Mouse (Mus musculus) embryonic facial prominence, embryonic 13.5 days (tissue): ENCODE data around the gene Sphk1. TPM values are rescaled to one million over a fixed set of nuclear protein-coding genes. Genes with fewer than 3 reads are reported as not detected.

ENCODE experiments used
- ATAC-seq: fragments of 200-750 bp; cut with Nextera tagmentation; 2 replicates; pipeline ENCODE4 v1.8.0; 2017; ENCODE audit warnings: low read depth; ENCODE audit not compliant: insufficient number of reproducible peaks, insufficient read depth, low FRiP score, low TSS enrichment
- H3K27ac ChIP-seq: fragments of 300-500 bp; sonication (generic); 2 replicates; pipeline ENCODE4 v1.5.1; 2015; ENCODE audit warnings: moderate library complexity, mild to moderate bottlenecking, inconsistent platforms
- H3K27me3 ChIP-seq: fragments of 300-500 bp; sonication (generic); 2 replicates; pipeline ENCODE4 v1.6.1; 2015; ENCODE audit warnings: mild to moderate bottlenecking, inconsistent platforms
- H3K36me3 ChIP-seq: fragments of 300-500 bp; sonication (generic); 2 replicates; pipeline ENCODE4 v1.6.1; 2015; ENCODE audit warnings: mild to moderate bottlenecking, inconsistent platforms
- H3K4me1 ChIP-seq: fragments of 300-500 bp; sonication (generic); 2 replicates; pipeline ENCODE4 v1.6.1; 2015; ENCODE audit warnings: inconsistent platforms
- H3K4me2 ChIP-seq: fragments of 300-500 bp; sonication (generic); 2 replicates; pipeline ENCODE4 v1.6.1; 2015; ENCODE audit warnings: moderate library complexity, mild to moderate bottlenecking, inconsistent platforms
- H3K4me3 ChIP-seq: fragments of 300-500 bp; sonication (generic); 2 replicates; pipeline ENCODE4 v1.5.1; 2015; ENCODE audit warnings: mild to moderate bottlenecking, inconsistent platforms
- H3K9ac ChIP-seq: fragments of 300-500 bp; sonication (generic); 2 replicates; pipeline ENCODE4 v1.6.1; 2015; ENCODE audit warnings: mild to moderate bottlenecking, inconsistent platforms
- H3K9me3 ChIP-seq: fragments of 300-500 bp; sonication (generic); 2 replicates; pipeline ENCODE4 v1.6.1; 2016; ENCODE audit warnings: inconsistent platforms
- WGBS: fragments of 180-500 bp; shearing (Covaris S2); methylation state at CpG from one replicate; pipeline ENCODE4 v1.1.7; 2015; ENCODE audit warnings: mixed read lengths; 5-methylcytosine and 5-hydroxymethylcytosine counted together
- polyA plus RNA-seq: library from polyadenylated mRNA; unstranded; fragments of >200 nt; fragmentation: Nextera tagmentation; extraction: Ambion mirVana; gene quantifications from 2 replicates; pipeline ENCODE4 v1.2.1, GENCODE M21; 2015

The Sphk1 gene
- polyA plus RNA-seq, 1 experiment from 2014 or later = 6.1 TPM

- Histone ChIP-seq H3K9me3 (no peaks in the 10 kb centered on the region), H3K4me2 (no peak overlapping the region), H3K4me1 (peaks cover 26% of the 10 kb centered on the region), H3K4me3 (no peak overlapping the region), H3K27me3 (no peaks in the 10 kb centered on the region), H3K9ac (no peak overlapping the region), H3K27ac (no peak overlapping the region), H3K36me3 (peaks cover 43% of the 10 kb centered on the region)
- ATAC-seq = no peak
- WGBS = 82% methylated on average over 11 of the region's 11 CpGs
Measured at GRCm38 (mm10) chr11:116549273-116550038, 18.7 kb downstream of the Sphk1 start.

- Histone ChIP-seq H3K4me3 (no peak overlapping the region), H3K4me2 (no peak overlapping the region), H3K27me3 (no peaks in the 10 kb centered on the region), H3K4me1 (peaks cover 34% of the 10 kb centered on the region), H3K27ac (peak overlapping the region; percentile 22; the same call in 1 of the 2 replicates), H3K9ac (0 out of 2 replicates have a peak overlapping the region, but pooled peaks have one; percentile 46), H3K36me3 (peaks cover 30% of the 10 kb centered on the region), H3K9me3 (no peaks in the 10 kb centered on the region)
- 57% methylated on average over 7 of the region's 7 CpGs for WGBS
- ATAC-seq = no peak
Measured at GRCm38 (mm10) chr11:116550748-116551147, 20.0 kb downstream of the Sphk1 start.

- ATAC-seq = no peak
- Histone ChIP-seq H3K4me2 (no peak overlapping the region), H3K27me3 (no peaks in the 10 kb centered on the region), H3K27ac (no peak overlapping the region), H3K9ac (no peak overlapping the region), H3K4me1 (peaks cover 43% of the 10 kb centered on the region), H3K9me3 (no peaks in the 10 kb centered on the region), H3K4me3 (no peak overlapping the region), H3K36me3 (peaks cover 15% of the 10 kb centered on the region)
- 96% methylated on average over 1 of the region's 1 CpGs for WGBS
Measured at GRCm38 (mm10) chr11:116552194-116552593, 21.5 kb downstream of the Sphk1 start.

GRCm38 (mm10) chr11:116554171-116554878 lies 23.6 kb downstream of the Sphk1 start:
- H3K4me1 ChIP-seq = peaks cover 44% of the 10 kb centered on the region
- no peaks in the 10 kb centered on the region for H3K27me3 ChIP-seq
- H3K9ac ChIP-seq = no peak overlapping the region
- WGBS = 37% methylated on average over 12 of the region's 12 CpGs
- H3K4me3 ChIP-seq = no peak overlapping the region
- H3K4me2 ChIP-seq = no peak overlapping the region
- H3K36me3 ChIP-seq = no peaks in the 10 kb centered on the region; the same call in 1 of the 2 replicates
- no peak for ATAC-seq
- no peak overlapping the region for H3K27ac ChIP-seq
- H3K9me3 ChIP-seq = no peaks in the 10 kb centered on the region

GRCm38 (mm10) chr11:116555572-116555971 lies 24.8 kb downstream of the Sphk1 start:
- Histone ChIP-seq H3K27me3 (no peaks in the 10 kb centered on the region), H3K36me3 (no peaks in the 10 kb centered on the region; the same call in 1 of the 2 replicates), H3K4me3 (no peak overlapping the region), H3K9me3 (no peaks in the 10 kb centered on the region), H3K4me2 (no peak overlapping the region), H3K4me1 (peaks cover 37% of the 10 kb centered on the region), H3K9ac (no peak overlapping the region), H3K27ac (no peak overlapping the region)
- WGBS = 94% methylated on average over 1 of the region's 1 CpGs
- no peak for ATAC-seq

GRCm38 (mm10) chr11:116556308-116556707 lies 25.6 kb downstream of the Sphk1 start:
- 60% methylated on average over 6 of the region's 6 CpGs for WGBS
- H3K4me1 ChIP-seq = peaks cover 30% of the 10 kb centered on the region
- no peaks in the 10 kb centered on the region; the same call in 1 of the 2 replicates for H3K36me3 ChIP-seq
- no peak overlapping the region for H3K4me2 ChIP-seq
- no peak overlapping the region for H3K9ac ChIP-seq
- H3K27me3 ChIP-seq = no peaks in the 10 kb centered on the region
- no peak overlapping the region for H3K4me3 ChIP-seq
- no peak overlapping the region for H3K27ac ChIP-seq
- H3K9me3 ChIP-seq = no peaks in the 10 kb centered on the region
- no peak for ATAC-seq

- Histone ChIP-seq H3K4me1 (peaks cover 11% of the 10 kb centered on the region), H3K9me3 (no peaks in the 10 kb centered on the region), H3K27ac (no peak overlapping the region), H3K27me3 (no peaks in the 10 kb centered on the region), H3K9ac (no peak overlapping the region), H3K36me3 (peaks cover 14% of the 10 kb centered on the region; the same call in 1 of the 2 replicates), H3K4me2 (no peak overlapping the region), H3K4me3 (no peak overlapping the region)
- no peak for ATAC-seq
- WGBS = 64% methylated on average over 7 of the region's 7 CpGs
Measured at GRCm38 (mm10) chr11:116565283-116566041, 34.7 kb downstream of the Sphk1 start.

GRCm38 (mm10) chr11:116567531-116567930 lies 36.8 kb downstream of the Sphk1 start:
- no peak overlapping the region for H3K4me3 ChIP-seq
- H3K36me3 ChIP-seq = peaks cover 11% of the 10 kb centered on the region; the same call in 1 of the 2 replicates
- H3K9me3 ChIP-seq = no peaks in the 10 kb centered on the region
- H3K9ac ChIP-seq = 0 out of 2 replicates have a peak overlapping the region, but pooled peaks have one; percentile 32
- H3K27ac ChIP-seq = 0 out of 2 replicates have a peak overlapping the region, but pooled peaks have one; percentile 28
- ATAC-seq = no peak
- WGBS = 72% methylated on average over 8 of the region's 8 CpGs
- no peak overlapping the region for H3K4me2 ChIP-seq
- no peaks in the 10 kb centered on the region for H3K27me3 ChIP-seq
- peaks cover 12% of the 10 kb centered on the region for H3K4me1 ChIP-seq

- ATAC-seq = no peak
- no peak overlapping the region for H3K27ac ChIP-seq
- no peak overlapping the region for H3K9ac ChIP-seq
- H3K4me2 ChIP-seq = no peak overlapping the region
- no peaks in the 10 kb centered on the region for H3K9me3 ChIP-seq
- no peak overlapping the region for H3K4me3 ChIP-seq
- H3K36me3 ChIP-seq = no peaks in the 10 kb centered on the region
- H3K27me3 ChIP-seq = no peaks in the 10 kb centered on the region
- peaks cover 43% of the 10 kb centered on the region for H3K4me1 ChIP-seq
- 88% methylated on average over 7 of the region's 7 CpGs for WGBS
Measured at GRCm38 (mm10) chr11:116570821-116571220, 40.1 kb downstream of the Sphk1 start.

- no peak overlapping the region for H3K27ac ChIP-seq
- H3K36me3 ChIP-seq = no peaks in the 10 kb centered on the region
- WGBS = 82% methylated on average over 19 of the region's 19 CpGs
- no peak overlapping the region for H3K9ac ChIP-seq
- no peak overlapping the region for H3K4me2 ChIP-seq
- ATAC-seq = no peak
- H3K4me3 ChIP-seq = no peak overlapping the region
- no peaks in the 10 kb centered on the region for H3K9me3 ChIP-seq
- H3K4me1 ChIP-seq = peaks cover 52% of the 10 kb centered on the region
- H3K27me3 ChIP-seq = no peaks in the 10 kb centered on the region
Measured at GRCm38 (mm10) chr11:116571767-116572679, 41.3 kb downstream of the Sphk1 start.
